Mouse (Mus musculus) neural tube, embryonic 14.5 days (tissue): Measurements from ENCODE around the gene Grk3. TPM values are rescaled to one million over a fixed set of nuclear protein-coding genes. Genes with fewer than 3 reads are reported as not detected.

Experiments
- ATAC-seq: fragments of 200-750 bp; cut with Nextera tagmentation; 2 replicates; pipeline ENCODE4 v1.8.0; 2017; ENCODE audit warnings: low read depth, mild to moderate bottlenecking, moderate TSS enrichment, moderate library complexity
- H3K27ac ChIP-seq: fragments of 300-500 bp; sonication (generic); 2 replicates; pipeline ENCODE4 v1.5.1; 2014; ENCODE audit warnings: low read depth, mild to moderate bottlenecking, control low read depth, low read length, moderate library complexity, mixed read lengths
- H3K27me3 ChIP-seq: fragments of 300-500 bp; sonication (generic); 2 replicates; pipeline ENCODE4 v1.6.1; 2014; ENCODE audit warnings: low read length; ENCODE audit not compliant: control insufficient read depth, insufficient read depth
- H3K36me3 ChIP-seq: fragments of 300-500 bp; sonication (generic); 2 replicates; pipeline ENCODE4 v1.6.1; 2014; ENCODE audit warnings: low read length, mixed read lengths; ENCODE audit not compliant: control insufficient read depth, insufficient read depth
- H3K4me1 ChIP-seq: fragments of 300-500 bp; sonication (generic); 2 replicates; pipeline ENCODE4 v1.6.1; 2014; ENCODE audit warnings: low read length; ENCODE audit not compliant: control insufficient read depth, insufficient read depth
- H3K4me2 ChIP-seq: fragments of 300-500 bp; sonication (generic); 2 replicates; pipeline ENCODE4 v1.6.1; 2014; ENCODE audit warnings: mild to moderate bottlenecking, low read depth, low read length, control low read depth
- H3K4me3 ChIP-seq: fragments of 300-500 bp; sonication (generic); 2 replicates; pipeline ENCODE4 v1.5.1; 2014; ENCODE audit warnings: low read depth, low read length, control low read depth, mixed read lengths
- H3K9ac ChIP-seq: fragments of 300-500 bp; sonication (generic); replicated peaks from 2 replicates; pipeline ENCODE4 v1.6.1; 2014; ENCODE audit warnings: low read depth, mild to moderate bottlenecking, control low read depth, low read length, mixed read lengths
- H3K9me3 ChIP-seq: fragments of 300-500 bp; sonication (generic); 2 replicates; pipeline ENCODE4 v1.6.1; 2016; ENCODE audit warnings: low read length; ENCODE audit not compliant: control insufficient read depth
- WGBS: fragments of 180-500 bp; shearing (Covaris S2); extraction: QIAGEN DNeasy Blood & Tissue Kit; methylation state at CpG from one replicate; pipeline ENCODE4 v1.1.7; 2014; 5-methylcytosine and 5-hydroxymethylcytosine counted together
- polyA plus RNA-seq: library from polyadenylated mRNA; unstranded; fragments of >200 nt; fragmentation: Nextera tagmentation; extraction: Ambion mirVana; gene quantifications from 2 replicates; pipeline ENCODE4 v1.2.1, GENCODE M21; 2014

The Grk3 gene
- polyA plus RNA-seq, 1 experiment from 2014 or later: 26.6 TPM

DNA sequence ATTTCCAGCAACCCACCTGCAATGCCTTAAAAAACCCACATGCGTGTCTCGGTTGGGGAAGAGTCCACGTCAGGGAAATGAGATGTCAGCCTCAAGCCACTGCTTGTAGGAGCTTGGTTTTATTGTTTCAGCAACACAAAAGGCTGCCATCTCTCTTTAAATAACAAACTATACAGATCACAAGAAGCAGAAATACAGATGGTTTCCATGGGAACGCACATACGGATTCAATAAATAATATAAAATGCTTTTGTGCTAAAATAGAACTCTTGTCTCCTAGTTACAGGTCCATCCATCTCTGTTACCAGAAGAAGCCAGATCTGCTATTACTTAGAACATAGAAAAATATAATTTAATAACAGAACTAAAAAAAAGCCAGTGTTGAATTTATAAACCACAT is 105.2 kb downstream of the Grk3 start:
- Histone ChIP-seq H3K4me2 (no peak overlapping the region), H3K9ac (no peak overlapping the region), H3K4me1 (no peaks in the 10 kb centered on the region; the same call in 1 of the 2 replicates), H3K27ac (peak overlapping the region; percentile 58; the same call in 1 of the 2 replicates), H3K36me3 (no peaks in the 10 kb centered on the region), H3K27me3 (no peaks in the 10 kb centered on the region), H3K4me3 (no peak overlapping the region), H3K9me3 (no peaks in the 10 kb centered on the region)
- ATAC-seq: no peak
- 47% methylated on average over 5 of the region's 5 CpGs for WGBS

DNA sequence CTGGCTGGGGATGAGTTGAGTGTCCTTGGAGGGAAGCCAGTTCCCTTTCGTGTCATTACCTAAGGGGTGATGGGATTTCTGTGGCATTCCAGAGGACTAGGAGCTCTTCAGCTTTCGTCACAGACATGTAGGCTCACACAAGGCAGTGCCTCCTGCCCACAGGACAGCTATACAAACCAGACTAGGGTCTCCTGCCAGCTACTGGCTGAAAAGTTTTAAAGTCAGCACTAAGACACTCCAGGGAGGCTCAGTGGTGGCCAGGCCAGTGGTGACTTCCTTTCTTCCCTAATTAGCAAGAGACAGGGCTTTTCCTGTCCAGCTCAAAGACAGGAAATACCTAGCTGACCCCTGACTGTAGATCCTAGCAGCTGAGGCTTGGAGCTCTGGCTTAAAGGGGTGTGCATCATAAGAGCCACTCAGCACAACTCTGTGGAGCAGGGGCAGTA is 107.4 kb downstream of the Grk3 start:
- Histone ChIP-seq H3K36me3 (no peaks in the 10 kb centered on the region), H3K4me1 (no peaks in the 10 kb centered on the region; the same call in 1 of the 2 replicates), H3K27ac (no peak overlapping the region), H3K9ac (no peak overlapping the region), H3K4me3 (no peak overlapping the region), H3K27me3 (no peaks in the 10 kb centered on the region), H3K4me2 (no peak overlapping the region), H3K9me3 (no peaks in the 10 kb centered on the region)
- WGBS: 65% methylated on average over 2 of the region's 2 CpGs
- ATAC-seq: no peak

DNA sequence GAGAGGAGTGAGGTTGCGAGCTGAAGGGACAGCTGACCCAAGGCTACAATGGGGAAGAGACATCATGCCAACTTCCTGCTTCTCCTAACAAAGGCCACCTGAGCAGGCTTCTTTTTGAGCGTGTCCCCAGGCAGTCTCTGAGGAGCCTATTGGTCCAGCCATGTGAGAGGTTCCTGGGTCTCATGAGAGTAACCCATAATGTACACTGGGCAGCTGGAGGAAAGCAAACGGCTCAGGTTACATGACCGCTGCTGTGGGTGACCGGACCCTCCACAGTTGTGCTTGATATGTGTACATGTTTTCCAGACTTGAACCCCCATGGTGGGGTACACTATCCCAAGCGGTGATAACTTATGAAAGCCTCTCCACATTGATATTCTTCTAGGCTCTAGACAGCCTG is 108.1 kb downstream of the Grk3 start:
- no peak overlapping the region for H3K4me2 ChIP-seq
- H3K4me3 ChIP-seq: no peak overlapping the region
- 78% methylated on average over 6 of the region's 6 CpGs for whole genome bisulfite sequencing
- no peaks in the 10 kb centered on the region for H3K27me3 ChIP-seq
- H3K4me1 ChIP-seq: no peaks in the 10 kb centered on the region; the same call in 1 of the 2 replicates
- no peak overlapping the region for H3K9ac ChIP-seq
- no peak for ATAC-seq
- H3K9me3 ChIP-seq: no peaks in the 10 kb centered on the region
- no peak overlapping the region for H3K27ac ChIP-seq
- no peaks in the 10 kb centered on the region for H3K36me3 ChIP-seq

DNA sequence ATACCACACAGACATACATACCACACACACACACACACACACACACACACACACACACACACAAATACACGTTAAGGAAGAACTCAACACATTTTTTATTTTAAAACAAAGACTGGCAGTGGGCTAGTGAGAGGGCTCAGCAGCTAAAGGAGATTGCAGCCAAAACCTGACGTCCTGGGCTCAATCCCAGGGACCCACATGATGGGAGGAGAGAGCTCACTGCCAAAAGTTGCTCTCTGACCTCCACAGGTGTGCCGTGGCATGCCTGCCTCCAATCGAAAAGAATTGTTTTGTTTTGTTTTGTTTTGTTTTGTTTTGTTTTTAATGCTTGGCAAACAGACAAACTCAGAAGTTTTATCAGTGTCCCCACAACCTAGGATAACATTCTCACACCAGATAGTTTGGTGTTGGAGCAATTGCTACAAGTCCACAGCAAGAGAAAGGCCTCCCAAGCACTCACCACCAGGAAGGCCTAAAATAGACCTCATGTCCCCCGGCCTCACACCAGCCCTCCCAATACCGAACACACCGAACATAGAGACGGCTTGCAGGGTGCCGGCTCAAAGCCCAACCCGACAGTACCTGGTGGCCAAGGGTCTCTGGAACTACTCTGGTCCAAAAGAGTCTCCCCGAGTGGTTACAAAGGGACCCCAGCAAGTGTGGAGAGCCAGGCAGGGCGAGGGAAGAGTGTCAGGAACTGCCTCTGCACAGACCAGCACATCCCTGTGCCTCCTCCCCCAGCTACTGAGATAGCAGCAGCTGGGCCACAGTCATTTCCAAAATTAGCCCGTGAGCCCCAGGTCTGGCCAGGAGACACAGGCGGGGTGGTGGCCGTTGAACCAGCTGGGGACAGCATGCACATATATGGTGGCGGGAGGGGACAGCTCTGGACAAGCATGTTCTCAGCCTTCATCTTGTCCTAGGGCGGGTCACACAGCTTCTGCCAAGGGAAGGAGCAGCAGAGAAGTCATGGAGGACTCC is 119.6 kb downstream of the Grk3 start, which contains the start of gene Myo18b:
Gene Myo18b (minus strand): TSS at position 689 of the 981 bp plus-strand sequence.
- no peaks in the 10 kb centered on the region for H3K27me3 ChIP-seq
- no peak within 1 kb of the TSS for H3K9ac ChIP-seq
- WGBS: 83% methylated on average over 17 of the region's 17 CpGs
- H3K9me3 ChIP-seq: no peaks in the 10 kb centered on the region
- H3K4me2 ChIP-seq: no peak within 1 kb of the TSS
- no peaks in the 10 kb centered on the region for H3K36me3 ChIP-seq
- H3K4me3 ChIP-seq: no peak within 1 kb of the TSS
- H3K4me1 ChIP-seq: no peaks in the 10 kb centered on the region
- ATAC-seq: no peak
- no peak within 1 kb of the TSS for H3K27ac ChIP-seq

DNA sequence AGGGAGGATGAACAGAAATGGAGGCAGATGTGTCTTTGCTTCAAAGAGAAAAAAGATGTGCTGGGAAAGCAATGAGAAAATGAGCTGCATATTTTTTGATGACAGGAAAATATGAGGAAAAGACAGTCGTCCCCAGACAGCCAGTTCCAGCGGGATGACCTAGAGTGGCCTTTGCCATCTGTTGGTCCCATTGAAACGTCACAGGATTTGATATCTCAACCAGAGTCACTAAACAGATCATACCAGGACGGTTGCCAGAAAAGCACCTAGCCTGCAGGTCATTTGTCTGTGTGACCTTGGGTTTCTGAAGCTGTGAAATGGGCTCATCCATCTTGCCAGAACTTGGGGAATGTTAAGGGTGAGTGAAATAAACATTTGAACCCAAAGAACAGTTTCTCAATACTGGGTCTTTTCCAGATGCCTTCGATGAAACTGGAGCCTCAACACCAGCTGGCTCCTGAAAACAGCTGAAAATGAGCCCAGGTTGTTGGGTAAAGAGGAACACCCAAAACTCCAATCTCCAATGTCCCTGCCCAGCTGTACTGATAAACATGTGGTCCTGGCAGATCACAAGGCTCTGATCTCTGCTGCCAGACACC is 122.0 kb downstream of the Grk3 start:
- no peak overlapping the region for H3K4me2 ChIP-seq
- H3K9ac ChIP-seq: no peak overlapping the region
- 76% methylated on average over 5 of the region's 5 CpGs for WGBS
- H3K36me3 ChIP-seq: no peaks in the 10 kb centered on the region
- no peak for ATAC-seq
- no peaks in the 10 kb centered on the region for H3K27me3 ChIP-seq
- no peaks in the 10 kb centered on the region for H3K4me1 ChIP-seq
- no peak overlapping the region for H3K27ac ChIP-seq
- no peak overlapping the region for H3K4me3 ChIP-seq
- no peaks in the 10 kb centered on the region for H3K9me3 ChIP-seq

DNA sequence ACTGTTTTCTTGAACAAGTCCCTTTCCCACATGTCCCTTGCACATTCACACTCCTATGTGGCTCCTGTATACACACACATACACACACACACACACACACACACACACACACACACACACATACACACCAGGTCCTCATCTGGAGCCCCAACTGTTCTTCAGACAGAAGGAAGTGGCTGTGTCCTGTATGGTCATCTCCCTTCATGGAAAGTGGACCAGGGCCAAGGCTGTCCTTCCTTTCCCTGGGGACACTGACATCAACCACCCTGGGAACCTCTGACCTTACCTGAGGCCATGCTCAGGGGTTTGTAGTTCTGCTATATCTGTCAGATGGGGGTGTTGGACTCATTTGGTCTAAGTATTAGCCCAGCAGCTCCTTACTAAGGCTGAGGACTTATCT is 123.2 kb downstream of the Grk3 start:
- Histone ChIP-seq H3K36me3 (no peaks in the 10 kb centered on the region), H3K27me3 (no peaks in the 10 kb centered on the region), H3K4me3 (no peak overlapping the region), H3K4me1 (no peaks in the 10 kb centered on the region), H3K27ac (no peak overlapping the region), H3K9ac (no peak overlapping the region), H3K9me3 (no peaks in the 10 kb centered on the region), H3K4me2 (no peak overlapping the region)
- no peak for ATAC-seq

DNA sequence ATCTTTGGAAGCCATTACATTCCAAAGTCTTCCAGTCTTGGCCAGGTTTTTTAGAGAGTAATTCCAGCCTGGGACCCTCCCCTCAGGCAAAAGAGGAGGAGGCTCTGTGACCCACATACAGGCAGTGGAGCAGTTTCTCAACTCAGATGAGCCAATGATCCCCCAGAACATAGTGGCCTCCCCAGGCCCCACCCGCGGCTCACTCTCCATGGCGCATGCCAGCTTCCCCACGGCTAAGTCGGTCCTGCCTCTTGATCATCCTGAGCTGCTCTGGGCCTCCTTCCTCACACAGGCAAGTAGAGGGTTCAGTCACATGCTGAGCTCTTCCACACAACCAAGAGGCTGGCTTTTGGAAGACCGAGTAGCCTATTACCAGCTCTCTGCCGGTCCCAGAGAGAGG is 126.9 kb downstream of the Grk3 start:
- Histone ChIP-seq H3K9ac (no peak overlapping the region), H3K36me3 (no peaks in the 10 kb centered on the region), H3K4me3 (no peak overlapping the region), H3K27ac (no peak overlapping the region), H3K9me3 (no peaks in the 10 kb centered on the region), H3K27me3 (no peaks in the 10 kb centered on the region), H3K4me2 (no peak overlapping the region), H3K4me1 (no peaks in the 10 kb centered on the region)
- no peak for ATAC-seq
- WGBS: 67% methylated on average over 7 of the region's 7 CpGs

DNA sequence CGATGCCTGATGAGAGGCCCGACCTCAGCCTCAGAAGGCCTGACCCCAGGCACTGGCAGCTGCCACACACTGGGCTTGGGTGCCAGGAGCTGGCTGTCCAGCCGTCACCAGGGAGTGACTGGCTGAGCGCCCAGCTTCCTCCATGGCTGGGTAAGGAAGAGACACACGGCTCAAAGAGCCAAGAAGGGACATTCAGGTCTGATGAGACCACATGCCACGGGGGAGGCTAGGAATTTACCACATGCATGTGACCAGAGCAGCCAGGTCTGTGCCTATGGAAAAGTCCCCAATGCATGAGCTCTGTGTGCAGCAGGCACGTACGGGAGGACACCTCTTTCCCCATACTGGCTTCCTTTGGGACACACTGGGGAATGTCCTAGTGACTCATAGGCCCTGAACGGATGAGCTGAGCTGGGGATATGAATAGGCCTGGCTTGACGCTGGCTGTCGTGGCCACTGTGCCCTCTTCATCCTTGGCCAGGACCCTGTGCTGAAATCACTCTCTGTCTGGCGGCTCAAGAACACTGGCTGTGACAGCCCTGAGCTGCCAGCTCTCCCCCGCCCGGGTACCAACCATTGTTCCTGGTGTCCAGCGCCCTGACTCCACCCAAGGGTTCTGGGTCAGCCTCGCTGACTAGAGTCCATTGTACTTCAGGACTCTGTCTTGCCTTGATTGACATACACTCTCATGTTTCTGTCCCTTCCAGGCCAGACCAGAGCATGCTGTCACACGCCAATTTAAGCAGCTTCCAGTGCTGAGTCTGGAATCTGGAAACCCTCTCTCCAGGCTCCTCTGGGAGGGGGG is 128.7 kb downstream of the Grk3 start:
- H3K36me3 ChIP-seq: no peaks in the 10 kb centered on the region
- no peaks in the 10 kb centered on the region for H3K4me1 ChIP-seq
- no peak for ATAC-seq
- H3K27ac ChIP-seq: no peak overlapping the region
- H3K9ac ChIP-seq: no peak overlapping the region
- no peak overlapping the region for H3K4me3 ChIP-seq
- WGBS: 65% methylated on average over 17 of the region's 17 CpGs
- H3K9me3 ChIP-seq: no peaks in the 10 kb centered on the region
- no peaks in the 10 kb centered on the region for H3K27me3 ChIP-seq
- H3K4me2 ChIP-seq: no peak overlapping the region
